Mouse (Mus musculus) layer of hippocampus, adult 2 months (tissue): ENCODE results near the gene Psmc3. TPM values are rescaled to one million over a fixed set of nuclear protein-coding genes. Genes with fewer than 3 reads are reported as not detected.

Experiments used
- DNase-seq, 2 experiments: peaks; one replicate each; pipeline ENCODE4 v3.0.0; 2022; ENCODE audit warnings: low spot score in 2 of 2
- H3K27ac ChIP-seq: fragments of 200-600 bp; 2 replicates; pipeline ENCODE4 v1.8.1; 2022
- H3K4me3 ChIP-seq: fragments of 200-600 bp; 2 replicates; pipeline ENCODE4 v1.8.1; 2022; ENCODE audit warnings: mild to moderate bottlenecking
- CTCF ChIP-seq: fragments of 200-600 bp; conservative IDR thresholded peaks from 2 replicates; pipeline ENCODE4 v1.8.1; 2022; ENCODE audit warnings: antibody characterized with exemption, mild to moderate bottlenecking, moderate library complexity
- total RNA-seq, 2 experiments: library from RNA; stranded (reverse); gene quantifications; 2 replicates each; pipeline ENCODE4 v1.2.3; 2021

The Psmc3 gene
- total RNA-seq, 2 experiments from 2014 or later = 203 to 215 TPM

- TF ChIP-seq CTCF = no peak
- no peak for DNase-seq
- Histone ChIP-seq H3K27ac (no peak overlapping the region), H3K4me3 (peak overlapping the region; percentile 46)
These were observed 24.7 kb downstream of the Psmc3 start for GRCm38 (mm10) chr2:91078314-91079025.

DNA sequence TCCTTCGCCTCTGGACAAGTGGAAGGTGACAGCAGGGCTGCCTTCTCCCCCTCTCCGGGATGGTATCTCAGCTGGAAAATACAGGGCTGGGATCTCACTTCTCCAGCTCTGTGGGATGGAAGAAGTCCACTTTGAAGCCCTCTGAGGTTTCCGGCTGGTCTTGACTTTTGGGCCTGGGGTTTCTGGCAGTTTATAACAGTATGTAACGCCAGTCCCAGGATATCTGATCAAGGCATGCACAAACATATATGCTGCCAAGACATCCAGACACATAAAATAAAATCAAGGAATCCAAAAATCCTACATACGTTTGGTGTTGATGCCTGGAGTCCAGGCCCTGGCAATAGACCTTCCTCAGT lies 25.2 kb downstream of the Psmc3 start:
- TF ChIP-seq CTCF = no peak
- Histone ChIP-seq H3K27ac (no peak overlapping the region), H3K4me3 (peak overlapping the region; percentile 46)
- DNase-seq = no peak

- no peak for TF ChIP-seq CTCF
- no peak overlapping the region for H3K27ac ChIP-seq
- DNase-seq = no peak
- H3K4me3 ChIP-seq = no peak overlapping the region
These were observed 27.1 kb downstream of the Psmc3 start for GRCm38 (mm10) chr2:91080784-91081513.

GRCm38 (mm10) chr2:91081775-91082695 lies 28.2 kb downstream of the Psmc3 start, which contains the start of gene Spi1:
Spi1 (plus strand) TSS chr2:91082390.
- H3K4me3 ChIP-seq = no peak within 1 kb of the TSS
- TF ChIP-seq CTCF = no peak
- H3K27ac ChIP-seq = peak within 1 kb of the TSS; percentile 68
- DNase-seq = no peak

DNA sequence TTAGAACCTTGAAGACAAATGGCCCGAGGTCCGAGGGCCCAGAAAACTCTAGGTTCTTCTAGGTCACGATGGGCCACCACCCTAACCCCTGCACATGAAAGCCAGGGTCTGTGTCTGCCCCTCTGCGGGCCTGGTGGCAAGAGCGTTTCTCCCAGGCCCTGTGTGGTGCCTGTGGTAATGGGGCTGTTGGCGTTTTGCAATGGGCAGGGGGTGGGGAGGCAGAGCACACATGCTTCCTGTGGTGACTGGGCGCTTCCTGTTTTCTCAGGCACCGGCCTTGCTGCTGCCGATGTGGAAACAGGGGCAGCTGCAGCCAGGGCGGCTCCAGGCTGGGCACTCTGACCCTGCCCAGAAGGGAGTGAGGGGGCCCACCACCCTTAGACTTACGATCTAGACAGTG lies 29.0 kb downstream of the Psmc3 start:
- no peak for TF ChIP-seq CTCF
- Histone ChIP-seq H3K4me3 (no peak overlapping the region), H3K27ac (peak overlapping the region; percentile 68)
- DNase-seq = no peak

DNA sequence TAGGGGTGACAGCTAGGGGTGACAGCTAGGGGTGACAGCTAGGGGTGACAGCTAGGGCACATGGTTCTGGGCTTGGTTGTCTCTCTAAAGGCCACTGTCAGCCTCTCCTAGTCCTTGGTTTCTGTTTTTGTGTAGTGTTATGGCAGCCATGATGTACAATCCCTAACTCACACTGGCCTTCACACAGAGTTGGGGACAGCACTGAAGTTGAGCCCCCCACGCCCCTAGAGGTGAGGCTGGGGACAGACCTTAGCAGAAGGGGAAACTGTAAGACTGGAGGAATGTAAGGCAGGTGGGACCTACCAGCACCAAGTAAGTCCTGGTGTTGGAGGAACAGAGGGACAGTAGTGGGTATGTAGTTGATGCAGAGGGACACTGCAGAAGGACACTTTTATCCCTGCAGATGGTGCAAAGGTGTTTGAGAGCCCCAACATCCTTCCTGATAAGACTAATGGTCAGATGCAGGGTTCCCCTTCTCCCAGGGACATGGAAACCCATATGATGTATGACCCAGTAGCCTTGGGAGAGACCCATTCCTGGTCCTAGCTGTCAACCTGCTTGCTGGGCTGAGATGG lies 29.6 kb downstream of the Psmc3 start:
- DNase-seq = no peak
- H3K27ac ChIP-seq = peak overlapping the region; percentile 68
- no peak for TF ChIP-seq CTCF
- H3K4me3 ChIP-seq = no peak overlapping the region

DNA sequence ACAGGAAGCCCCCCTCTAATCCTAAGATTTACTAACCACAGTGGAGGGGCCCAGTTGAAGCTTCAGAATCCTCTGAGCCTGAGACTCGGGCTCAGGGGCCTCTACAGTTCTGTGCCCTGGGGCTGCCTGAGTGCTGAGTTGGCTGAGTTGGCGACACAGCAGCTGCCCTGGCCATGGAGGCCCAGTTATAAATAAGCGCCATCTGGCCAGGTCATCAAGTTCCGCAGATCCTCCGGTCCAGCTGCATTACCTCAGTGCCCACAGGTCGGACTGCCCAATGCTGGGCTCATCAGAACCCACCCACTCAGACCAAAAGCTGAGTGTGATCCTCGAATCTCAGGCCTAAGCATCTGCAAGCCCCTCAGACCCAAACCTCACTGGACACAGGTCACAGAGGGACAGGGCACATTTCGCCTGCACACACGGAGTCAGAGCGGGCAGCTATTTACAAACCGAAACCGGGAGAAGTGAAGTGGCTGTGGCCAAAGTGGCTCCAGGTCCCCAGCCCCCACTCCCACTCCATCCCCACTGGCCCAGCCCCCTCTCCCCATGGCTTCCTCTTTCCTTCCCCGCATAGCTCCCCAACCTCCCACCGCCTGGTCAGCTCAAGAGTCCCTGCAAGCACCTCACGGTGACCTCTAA lies 30.5 kb downstream of the Psmc3 start:
- Histone ChIP-seq H3K27ac (peak overlapping the region; percentile 68), H3K4me3 (no peak overlapping the region)
- DNase-seq = no peak
- no peak for TF ChIP-seq CTCF

DNA sequence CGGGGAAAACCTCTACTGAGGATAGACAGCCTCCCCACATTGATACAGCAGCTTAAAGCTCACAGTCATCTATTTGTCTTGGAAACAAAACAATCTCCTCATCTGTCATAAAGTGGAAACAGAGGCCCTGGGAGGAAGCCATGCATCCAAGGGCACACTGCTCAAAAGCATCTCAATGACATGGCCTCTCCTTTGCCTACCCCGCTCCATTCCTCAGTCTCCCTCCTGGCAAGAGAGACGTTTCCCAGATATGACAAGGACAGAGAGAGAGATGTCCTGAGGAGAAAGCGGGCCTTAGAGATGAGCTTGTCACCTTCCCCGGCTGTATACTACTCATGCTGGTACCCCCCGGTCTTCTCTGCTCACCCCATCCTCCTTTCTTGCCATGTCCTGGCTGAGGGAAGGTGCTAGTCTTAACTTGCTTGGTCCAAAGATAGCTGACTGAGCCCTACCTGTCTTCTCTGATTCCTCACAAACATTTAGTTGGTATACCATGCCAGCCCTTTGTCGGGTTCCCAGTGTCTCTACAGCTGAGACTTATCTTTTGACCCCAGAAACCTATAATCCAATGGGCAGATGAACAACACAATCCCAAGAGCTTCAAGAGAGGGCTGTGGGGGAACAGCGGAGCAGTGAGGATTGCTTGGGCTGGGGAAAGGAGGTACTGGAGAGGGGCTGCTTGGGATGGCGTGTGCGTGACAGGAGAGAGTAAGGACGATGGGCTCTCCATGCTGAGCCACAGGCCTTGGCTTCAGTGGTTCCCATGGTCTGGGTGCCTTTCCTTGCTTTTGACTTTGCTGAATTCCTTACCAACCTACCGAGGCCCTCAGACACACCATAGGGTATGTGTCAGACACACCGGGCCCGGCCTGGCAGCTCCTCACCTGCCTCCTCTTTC lies 31.9 kb downstream of the Psmc3 start:
- H3K27ac ChIP-seq = no peak overlapping the region
- DNase-seq = no peak
- H3K4me3 ChIP-seq = no peak overlapping the region
- TF ChIP-seq CTCF = no peak

GRCm38 (mm10) chr2:91086392-91087237 lies 32.8 kb downstream of the Psmc3 start:
- TF ChIP-seq CTCF = no peak
- no peak for DNase-seq
- H3K27ac ChIP-seq = peak overlapping the region; percentile 23; the same call in 1 of the 2 replicates
- no peak overlapping the region for H3K4me3 ChIP-seq

- no peak for TF ChIP-seq CTCF
- H3K27ac ChIP-seq = no peak overlapping the region
- DNase-seq = no peak
- H3K4me3 ChIP-seq = no peak overlapping the region
These were observed 33.6 kb downstream of the Psmc3 start for GRCm38 (mm10) chr2:91087453-91087852.

- Histone ChIP-seq H3K27ac (no peak overlapping the region), H3K4me3 (no peak overlapping the region)
- no peak for TF ChIP-seq CTCF
- DNase-seq = no peak
These were observed 35.2 kb downstream of the Psmc3 start for GRCm38 (mm10) chr2:91088987-91089386.
